Mouse (Mus musculus) bone marrow macrophage, adult 2 months (primary cell): ENCODE measurements at regions not wholly inside any gene's neighbourhood (a gene's known extent, or its start where the extent isn't known, plus 50 kb on each side); places are given as distances from the start of the nearest gene placed in this dataset.

Experiments
- CTCF ChIP-seq: IDR thresholded peaks from 2 replicates; pipeline ENCODE4 v1.5.1; 2012; ENCODE audit warnings: low read depth, mild to moderate bottlenecking, low read length, moderate library complexity
- POLR2A ChIP-seq: IDR thresholded peaks from 2 replicates; pipeline ENCODE4 v1.6.1; 2012; ENCODE audit warnings: mild to moderate bottlenecking, low read depth, low read length, borderline replicate concordance

DNA sequence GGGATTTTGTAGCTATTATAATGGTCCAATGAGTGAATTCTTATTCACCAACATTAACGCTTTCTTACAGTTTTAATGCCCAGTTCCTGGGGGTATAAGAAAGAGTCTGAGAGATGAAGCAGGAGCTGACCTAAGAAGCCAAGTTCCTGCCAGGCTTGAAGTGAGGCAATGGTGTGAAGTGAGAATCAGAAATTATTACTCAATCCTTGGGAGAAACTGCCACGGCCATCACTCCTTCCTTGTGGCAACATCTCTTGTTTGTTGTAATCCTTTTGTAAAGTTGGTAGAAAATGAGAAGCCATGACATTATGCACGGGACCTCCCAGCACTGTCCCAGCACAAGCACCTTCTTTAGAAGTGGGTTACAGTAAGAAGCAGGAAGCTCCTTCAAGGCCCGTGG, 2192.0 kb upstream of the Gm7489 start:
- TF ChIP-seq POLR2A (no peak), CTCF (no peak)
